Mouse (Mus musculus) large intestine, adult 2 months (tissue): ENCODE data around the gene Mms19. TPM values are rescaled to one million over a fixed set of nuclear protein-coding genes. Genes with fewer than 3 reads are reported as not detected.

Experiments used
- DNase-seq: peaks from one replicate; pipeline ENCODE4 v3.0.0-alpha.2; 2012; ENCODE audit warnings: low read depth, low spot score
- WGBS: fragments of 180-500 bp; shearing (Covaris S2); methylation state at CpG from one replicate; pipeline ENCODE4 v1.1.7; 2018; 5-methylcytosine and 5-hydroxymethylcytosine counted together
- polyA plus RNA-seq: library from polyadenylated mRNA; depleted of rRNA; stranded (reverse); fragments of >200 nt; gene quantifications from 2 replicates; pipeline ENCODE4 v1.2.3, GENCODE M21; 2012; rRNA removed

Mms19 gene
- polyA plus RNA-seq, 1 experiment, result 32.7 TPM

GRCm38 (mm10) chr19:41907079-41907760 is 73.7 kb downstream of the Mms19 start:
- 47% methylated on average over 8 of the region's 8 CpGs for WGBS
- no peak for DNase-seq

- WGBS, result 56% methylated on average over 6 of the region's 6 CpGs
- no peak for DNase-seq
Measured at GRCm38 (mm10) chr19:41906311-41907078, 74.5 kb downstream of the Mms19 start.

GRCm38 (mm10) chr19:41905246-41905645 is 75.7 kb downstream of the Mms19 start:
- DNase-seq, result no peak
- 94% methylated on average over 2 of the region's 2 CpGs for WGBS

DNA sequence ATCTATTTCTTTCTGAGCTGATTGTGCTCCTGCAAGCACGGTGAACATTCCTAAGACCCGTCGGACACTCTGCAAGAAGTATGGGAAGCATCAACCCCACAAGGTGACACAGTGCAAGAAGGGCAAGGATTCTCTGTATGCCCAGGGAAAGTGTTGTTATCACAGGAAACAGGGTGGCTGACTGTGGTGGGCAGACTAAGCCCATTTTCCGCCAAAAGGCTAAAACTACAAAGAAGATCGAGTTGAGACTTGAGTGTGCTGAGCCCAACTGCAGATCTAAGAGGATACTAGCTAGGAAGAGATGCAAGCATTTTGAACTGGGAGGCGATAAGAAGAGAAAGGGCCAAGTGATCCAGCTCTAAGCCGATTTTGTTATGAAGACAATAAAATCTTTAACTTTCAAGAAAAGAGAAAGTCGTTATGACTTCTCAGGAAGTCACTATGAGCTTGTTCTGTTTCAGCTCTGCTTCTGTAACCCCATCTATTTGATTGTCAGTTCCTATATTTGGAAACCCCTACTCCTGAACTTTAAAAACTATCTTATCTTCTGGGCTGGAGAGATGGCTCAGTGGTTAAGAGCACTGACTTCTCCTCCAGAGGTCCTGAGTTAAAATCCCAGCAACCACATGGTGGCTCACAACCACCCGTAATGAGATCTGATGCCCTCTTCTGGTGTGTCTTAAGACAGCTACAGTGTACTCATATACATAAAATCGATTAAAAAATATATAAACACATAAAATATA is 77.9 kb downstream of the Mms19 start:
- WGBS, result 80% methylated on average over 10 of the region's 10 CpGs
- no peak for DNase-seq

DNA sequence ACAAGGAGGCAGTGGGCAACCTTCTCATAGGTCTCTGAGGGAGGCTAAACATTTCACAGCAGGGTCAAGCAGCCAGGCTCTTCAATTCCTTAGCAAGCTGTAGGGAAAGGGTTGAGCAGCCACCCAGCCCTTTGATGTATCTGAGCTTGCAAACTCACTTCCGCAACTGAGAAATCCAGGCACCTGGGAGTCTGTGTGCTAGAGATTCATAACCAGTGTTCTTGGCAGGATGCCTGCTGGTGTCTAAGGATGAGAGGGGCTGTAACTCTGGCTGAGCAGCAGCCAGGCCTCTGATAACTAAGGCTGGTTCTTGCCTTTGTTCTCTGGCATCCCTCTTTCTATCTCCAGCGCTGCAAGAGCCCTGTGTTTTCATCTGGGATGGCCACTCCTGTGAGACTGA is 79.3 kb downstream of the Mms19 start:
- no peak for DNase-seq
- WGBS, result 40% methylated on average over 2 of the region's 2 CpGs

DNA sequence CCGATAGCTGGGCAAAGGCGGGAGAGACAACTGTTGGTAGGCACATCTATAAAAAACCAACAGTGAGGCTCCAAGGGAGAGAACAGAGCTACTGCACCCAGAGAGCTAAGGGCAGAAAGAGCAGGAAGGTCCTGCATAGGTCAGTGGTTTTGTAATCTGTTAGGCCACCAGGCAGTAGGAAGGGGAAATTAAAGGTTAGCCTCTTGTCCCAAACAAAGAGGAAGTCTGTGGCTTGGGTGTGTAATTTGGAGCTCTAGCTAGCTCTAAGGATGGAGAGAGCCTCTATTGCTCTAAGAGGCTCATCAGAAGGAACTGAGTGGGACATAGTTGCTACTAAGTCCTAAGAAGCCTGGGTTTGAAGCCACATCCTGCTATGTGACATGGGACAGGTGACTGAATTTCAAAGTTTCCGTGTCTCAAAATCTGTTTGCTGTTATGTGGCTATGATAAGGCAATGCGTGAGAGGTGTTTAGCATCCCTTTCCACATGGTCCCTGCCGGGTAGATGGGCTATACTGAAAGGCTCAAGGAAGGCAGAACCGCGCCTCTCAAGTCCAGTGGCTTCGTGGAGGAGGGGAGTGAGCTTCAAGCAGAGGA is 80.4 kb downstream of the Mms19 start:
- DNase-seq, result no peak
- 79% methylated on average over 8 of the region's 8 CpGs for WGBS

- WGBS, result 44% methylated on average over 4 of the region's 4 CpGs
- DNase-seq, result no peak
Measured at GRCm38 (mm10) chr19:41898860-41899259, 82.1 kb downstream of the Mms19 start.

- DNase-seq, result no peak
- 11% methylated on average over 18 of the region's 18 CpGs for WGBS
Measured at GRCm38 (mm10) chr19:41896319-41896711, 84.6 kb downstream of the Mms19 start.

GRCm38 (mm10) chr19:41895460-41896318 is 85.3 kb downstream of the Mms19 start, which contains the start of gene Rrp12:
Gene Rrp12, minus strand, starts transcription at chr19:41896173.
- under 1% methylated on average over 46 of the region's 46 CpGs for WGBS
- peak; percentile 95 for DNase-seq

DNA sequence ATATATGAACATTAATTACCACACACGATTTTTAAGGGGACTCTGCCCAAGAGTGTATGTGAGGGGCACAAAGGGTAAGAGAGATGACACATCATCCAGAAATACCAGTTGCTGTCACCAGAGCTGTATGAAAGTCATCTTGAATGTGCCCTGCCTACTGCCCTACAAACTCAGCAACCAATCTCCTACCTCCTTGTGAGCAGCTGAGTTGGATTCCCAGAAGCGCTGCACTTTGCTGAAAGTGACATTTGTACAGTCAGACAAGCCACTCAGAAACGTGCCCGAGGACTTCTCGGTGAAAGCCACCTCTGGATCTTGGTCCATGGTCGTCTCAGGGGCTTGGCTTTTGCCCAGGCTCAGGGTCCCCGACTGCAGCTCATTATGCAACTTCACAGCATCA is 86.0 kb downstream of the Mms19 start:
- no peak for DNase-seq
- 18% methylated on average over 7 of the region's 7 CpGs for WGBS

Other genes starting within 250 kb of the Mms19 start
- 0.30 and 0.44 TPM in 2 replicates for gene Slit1, start 237.5 kb downstream of the Mms19 start, polyA plus RNA-seq
- 4.4 and 6.3 TPM in 2 replicates for gene Arhgap19, start 179.1 kb downstream of the Mms19 start, polyA plus RNA-seq
- gene Frat1, start 151.2 kb downstream of the Mms19 start, polyA plus RNA-seq, result 7.1 and 12.3 TPM in 2 replicates
- gene Frat2, start 133.0 kb downstream of the Mms19 start, polyA plus RNA-seq, result 10.4 and 21.6 TPM in 2 replicates
- 5.2 and 7.4 TPM in 2 replicates for gene Rrp12, start 85.0 kb downstream of the Mms19 start, polyA plus RNA-seq
- 211 and 297 TPM in 2 replicates for gene Pgam1, start 69.2 kb downstream of the Mms19 start, polyA plus RNA-seq
- 10.4 and 11.5 TPM in 2 replicates for gene Exosc1, start 47.7 kb downstream of the Mms19 start, polyA plus RNA-seq
- gene Zdhhc16, start 47.7 kb downstream of the Mms19 start, polyA plus RNA-seq, result 45.3 and 63.1 TPM in 2 replicates
- gene Ubtd1, start 606 bp upstream of the Mms19 start, polyA plus RNA-seq, result 11.1 and 11.3 TPM in 2 replicates
- not detected in 2 replicates for gene Ankrd2, start 54.8 kb upstream of the Mms19 start, polyA plus RNA-seq
- gene Hoga1, start 64.5 kb upstream of the Mms19 start, polyA plus RNA-seq, result 0.57 and 1.4 TPM in 2 replicates
- gene 4933411K16Rik, start 71.1 kb upstream of the Mms19 start, polyA plus RNA-seq, result 0.09 and 0.23 TPM in 2 replicates
- 2.4 and 2.5 TPM in 2 replicates for gene Morn4, start 105.2 kb upstream of the Mms19 start, polyA plus RNA-seq
- 32.0 and 34.2 TPM in 2 replicates for gene Pi4k2a, start 109.3 kb upstream of the Mms19 start, polyA plus RNA-seq
- gene Avpi1, start 147.9 kb upstream of the Mms19 start, polyA plus RNA-seq, result 6.1 and 7.8 TPM in 2 replicates
- 41.8 and 46.9 TPM in 2 replicates for gene Marveld1, start 166.2 kb upstream of the Mms19 start, polyA plus RNA-seq
- gene Zfyve27, start 182.8 kb upstream of the Mms19 start, polyA plus RNA-seq, result 28.1 and 33.1 TPM in 2 replicates
- 3.3 and 4.2 TPM in 2 replicates for gene Sfrp5, start 221.1 kb upstream of the Mms19 start, polyA plus RNA-seq